Mouse (Mus musculus) kidney, embryonic 14.5 days (tissue): ENCODE measurements around the gene Gpc2. TPM values are rescaled to one million over a fixed set of nuclear protein-coding genes. Genes with fewer than 3 reads are reported as not detected.
A peak's percentile ranks its signal among the peaks of the same experiment; 100 is the strongest.

Source experiments
- ATAC-seq: fragments of 200-750 bp; cut with Nextera tagmentation; 2 replicates; pipeline ENCODE4 v1.8.0; 2017; ENCODE audit warnings: moderate number of reproducible peaks, mild to moderate bottlenecking, moderate TSS enrichment, moderate library complexity; ENCODE audit not compliant: low FRiP score, low TSS enrichment
- H3K27ac ChIP-seq: fragments of 300-500 bp; sonication (generic); 2 replicates; pipeline ENCODE4 v1.5.1; 2014; ENCODE audit warnings: low read depth, mild to moderate bottlenecking, low read length, moderate library complexity, mixed read lengths
- H3K27me3 ChIP-seq: fragments of 300-500 bp; sonication (generic); 2 replicates; pipeline ENCODE4 v1.6.1; 2014; ENCODE audit warnings: mild to moderate bottlenecking, low read length; ENCODE audit not compliant: control insufficient read depth, insufficient read depth
- H3K36me3 ChIP-seq: fragments of 300-500 bp; sonication (generic); 2 replicates; pipeline ENCODE4 v1.6.1; 2014; ENCODE audit warnings: low read length, mixed read lengths; ENCODE audit not compliant: control insufficient read depth, insufficient read depth
- H3K4me1 ChIP-seq: fragments of 300-500 bp; sonication (generic); 2 replicates; pipeline ENCODE4 v1.6.1; 2014; ENCODE audit warnings: low read length, mixed read lengths; ENCODE audit not compliant: control insufficient read depth, insufficient read depth
- H3K4me2 ChIP-seq: fragments of 300-500 bp; sonication (generic); replicated peaks from 2 replicates; pipeline ENCODE4 v1.6.1; 2014; ENCODE audit warnings: low read depth, mild to moderate bottlenecking, low read length
- H3K4me3 ChIP-seq: fragments of 300-500 bp; sonication (generic); 2 replicates; pipeline ENCODE4 v1.5.1; 2014; ENCODE audit warnings: mild to moderate bottlenecking, low read length
- H3K9ac ChIP-seq: fragments of 300-500 bp; sonication (generic); 2 replicates; pipeline ENCODE4 v1.6.1; 2014; ENCODE audit warnings: low read depth, mild to moderate bottlenecking, low read length, moderate library complexity
- H3K9me3 ChIP-seq: fragments of 300-500 bp; sonication (generic); 2 replicates; pipeline ENCODE4 v1.6.1; 2016; ENCODE audit warnings: low read length; ENCODE audit not compliant: control insufficient read depth
- WGBS: fragments of 180-500 bp; shearing (Covaris S2); extraction: QIAGEN DNeasy Blood & Tissue Kit; methylation state at CpG from one replicate; pipeline ENCODE4 v1.1.7; 2014; 5-methylcytosine and 5-hydroxymethylcytosine counted together
- polyA plus RNA-seq: library from polyadenylated mRNA; unstranded; fragments of >200 nt; fragmentation: Nextera tagmentation; extraction: Ambion mirVana; gene quantifications from 2 replicates; pipeline ENCODE4 v1.2.1, GENCODE M21; 2014

Gene Gpc2
- polyA plus RNA-seq: 5.1 and 7.9 TPM in 2 replicates

DNA sequence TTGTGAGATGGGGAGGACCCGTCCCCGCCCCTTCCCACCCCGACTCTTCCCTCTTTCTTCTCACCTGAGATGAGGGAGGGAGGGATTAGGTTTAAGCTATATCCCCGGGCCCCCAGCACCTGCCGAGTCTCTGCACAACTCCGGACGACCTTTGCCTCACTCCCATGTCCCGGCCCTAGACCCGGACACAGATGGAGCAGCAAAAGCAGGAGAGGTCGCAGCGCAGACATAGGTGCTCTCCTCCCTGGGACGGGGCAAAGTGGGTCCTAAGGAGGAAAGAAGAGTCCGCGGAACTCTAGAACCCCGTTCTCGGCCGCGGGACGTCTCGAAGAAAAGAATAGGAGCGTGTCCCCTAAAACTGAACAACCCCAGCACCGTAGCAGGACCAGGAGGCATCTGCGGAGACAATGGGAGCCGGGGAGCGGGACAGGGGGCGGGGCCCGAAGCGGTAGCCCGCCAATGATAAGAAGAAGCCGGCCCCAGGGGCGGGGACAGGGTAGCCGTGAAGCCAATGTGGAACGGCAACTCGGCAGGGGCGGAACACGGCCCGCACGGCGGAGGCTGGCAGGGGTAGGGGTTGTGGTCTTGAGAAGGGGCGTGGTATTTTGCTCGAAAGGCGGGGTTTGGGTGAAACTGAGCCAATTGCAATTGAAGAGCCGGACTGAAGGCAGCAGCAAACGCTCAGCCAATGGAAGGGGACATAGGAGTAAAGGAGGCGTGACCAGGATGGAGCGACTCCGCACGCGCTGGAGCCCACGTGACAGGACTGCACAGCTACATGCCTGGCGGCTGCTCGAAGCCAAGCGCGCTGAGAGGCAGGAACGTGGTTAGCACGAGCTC lies at the start of gene Gpc2, which contains the start of the genes Gm43720 and Stag3:
Gene Gpc2, minus strand, starts transcription at position 421 of the 840 bp plus-strand sequence.
Gene Gm43720, minus strand, starts transcription at position 374 of the 840 bp plus-strand sequence.
Gene Stag3, plus strand, starts transcription at position 656 of the 840 bp plus-strand sequence.
- H3K27ac ChIP-seq: 0 out of 2 replicates have a peak within 1 kb of the TSS, but pooled peaks have one; percentile 32
- H3K9ac ChIP-seq: peak within 1 kb of the TSS; percentile 72
- H3K4me1 ChIP-seq: peaks cover 28% of the 10 kb centered on the region
- no peaks in the 10 kb centered on the region for H3K27me3 ChIP-seq
- peak within 1 kb of the TSS; percentile 69 for H3K4me3 ChIP-seq
- peak within 1 kb of the TSS; percentile 67 for H3K4me2 ChIP-seq
- under 1% methylated on average over 56 of the region's 56 CpGs for WGBS
- peaks cover 5% of the 10 kb centered on the region; the same call in 1 of the 2 replicates for H3K9me3 ChIP-seq
- H3K36me3 ChIP-seq: peaks cover 12% of the 10 kb centered on the region
- ATAC-seq: peak; percentile 99

DNA sequence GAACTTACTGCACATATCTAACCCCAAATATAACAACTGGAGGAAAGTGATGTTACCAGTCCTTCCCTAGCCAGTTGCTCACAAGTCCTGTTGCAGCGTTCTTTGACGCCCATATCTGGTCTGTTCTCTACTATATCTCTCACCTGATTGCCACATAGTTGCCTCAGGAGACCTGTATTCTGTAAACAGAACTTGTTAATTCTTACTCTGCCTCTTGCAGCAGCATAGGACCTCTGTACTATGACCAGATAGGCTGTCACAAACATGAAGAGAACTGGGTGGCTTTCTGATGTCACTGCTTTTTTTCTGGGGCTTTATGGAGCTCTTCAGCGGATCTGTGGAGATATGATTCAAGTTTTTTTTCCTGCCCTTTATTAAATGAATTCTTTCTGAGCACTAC lies 33.0 kb upstream of the Gpc2 start:
- H3K4me1 ChIP-seq: no peaks in the 10 kb centered on the region
- 94% methylated on average over 3 of the region's 3 CpGs for WGBS
- no peak for ATAC-seq
- no peaks in the 10 kb centered on the region for H3K36me3 ChIP-seq
- H3K9ac ChIP-seq: no peak overlapping the region
- no peak overlapping the region for H3K4me2 ChIP-seq
- no peaks in the 10 kb centered on the region for H3K27me3 ChIP-seq
- no peaks in the 10 kb centered on the region for H3K9me3 ChIP-seq
- no peak overlapping the region for H3K27ac ChIP-seq
- no peak overlapping the region for H3K4me3 ChIP-seq

DNA sequence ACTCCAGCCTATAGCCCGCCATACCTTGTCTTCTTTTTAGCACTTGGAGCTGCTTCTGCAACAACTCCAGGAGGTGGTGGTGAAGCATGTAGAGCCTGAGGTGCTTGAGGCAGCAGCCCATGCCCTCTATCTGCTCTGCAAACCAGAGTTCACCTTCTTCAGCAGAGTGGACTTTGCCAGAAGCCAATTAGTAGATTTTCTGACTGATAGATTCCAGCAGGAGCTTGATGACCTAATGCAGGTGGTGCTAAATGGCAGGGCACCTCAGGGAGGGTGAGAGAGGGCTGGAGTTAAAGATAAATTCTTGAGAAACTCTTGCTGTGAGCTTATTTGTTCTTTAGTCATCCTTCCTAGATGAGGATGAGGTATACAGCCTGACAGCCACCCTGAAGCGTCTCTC lies 19.8 kb upstream of the Gpc2 start:
- Histone ChIP-seq H3K9me3 (no peaks in the 10 kb centered on the region), H3K4me2 (no peak overlapping the region), H3K9ac (no peak overlapping the region), H3K27ac (no peak overlapping the region), H3K36me3 (no peaks in the 10 kb centered on the region), H3K4me3 (no peak overlapping the region), H3K27me3 (no peaks in the 10 kb centered on the region), H3K4me1 (no peaks in the 10 kb centered on the region)
- no peak for ATAC-seq
- 83% methylated on average over 2 of the region's 2 CpGs for WGBS

DNA sequence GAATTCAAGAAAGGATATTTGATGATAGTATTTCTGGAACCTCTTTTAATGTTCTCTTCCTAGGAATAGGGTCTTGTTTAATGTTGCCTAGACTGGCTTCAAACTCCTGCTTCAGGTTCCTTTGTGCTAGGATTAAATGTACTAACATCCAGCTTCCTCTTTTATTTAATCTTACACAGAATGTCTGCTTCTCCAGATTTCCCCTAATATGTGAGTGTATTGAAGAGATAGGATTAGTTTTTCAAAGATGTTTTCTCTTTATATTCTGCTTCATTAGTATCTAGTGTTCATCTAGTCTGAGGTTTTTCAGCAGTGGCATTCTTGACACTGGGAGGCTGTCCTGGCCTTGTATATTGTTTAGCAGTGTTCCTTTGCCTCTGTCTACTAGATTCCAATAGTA lies 14.4 kb upstream of the Gpc2 start:
- ATAC-seq: no peak
- no peak overlapping the region for H3K9ac ChIP-seq
- no peaks in the 10 kb centered on the region for H3K27me3 ChIP-seq
- H3K36me3 ChIP-seq: no peaks in the 10 kb centered on the region
- no peak overlapping the region for H3K27ac ChIP-seq
- no peaks in the 10 kb centered on the region for H3K9me3 ChIP-seq
- no peak overlapping the region for H3K4me3 ChIP-seq
- no peaks in the 10 kb centered on the region for H3K4me1 ChIP-seq
- H3K4me2 ChIP-seq: no peak overlapping the region

DNA sequence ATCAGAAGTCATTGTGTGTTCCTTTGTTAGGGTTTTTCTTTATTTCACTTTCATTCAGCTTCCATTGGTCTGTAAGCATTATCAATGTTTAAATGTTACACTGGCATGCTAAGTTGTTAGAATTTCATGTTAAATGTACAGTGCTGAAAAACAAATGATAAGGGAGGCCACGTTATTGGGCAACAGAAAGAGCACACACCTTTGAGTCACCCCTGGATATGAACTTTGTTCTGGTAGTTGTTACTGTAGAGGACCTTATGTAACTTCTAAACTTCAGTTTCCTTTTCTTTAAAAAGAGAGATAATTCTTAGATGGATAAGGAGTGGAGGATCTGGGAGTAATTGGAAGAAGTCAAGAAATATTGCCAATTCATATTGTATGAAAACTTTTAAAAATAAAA lies 11.8 kb upstream of the Gpc2 start:
- Histone ChIP-seq H3K4me3 (no peak overlapping the region), H3K36me3 (no peaks in the 10 kb centered on the region), H3K4me2 (no peak overlapping the region), H3K9me3 (no peaks in the 10 kb centered on the region), H3K27ac (no peak overlapping the region), H3K27me3 (no peaks in the 10 kb centered on the region), H3K4me1 (no peaks in the 10 kb centered on the region), H3K9ac (no peak overlapping the region)
- WGBS: 80% methylated on average over 1 of the region's 1 CpGs
- ATAC-seq: no peak

DNA sequence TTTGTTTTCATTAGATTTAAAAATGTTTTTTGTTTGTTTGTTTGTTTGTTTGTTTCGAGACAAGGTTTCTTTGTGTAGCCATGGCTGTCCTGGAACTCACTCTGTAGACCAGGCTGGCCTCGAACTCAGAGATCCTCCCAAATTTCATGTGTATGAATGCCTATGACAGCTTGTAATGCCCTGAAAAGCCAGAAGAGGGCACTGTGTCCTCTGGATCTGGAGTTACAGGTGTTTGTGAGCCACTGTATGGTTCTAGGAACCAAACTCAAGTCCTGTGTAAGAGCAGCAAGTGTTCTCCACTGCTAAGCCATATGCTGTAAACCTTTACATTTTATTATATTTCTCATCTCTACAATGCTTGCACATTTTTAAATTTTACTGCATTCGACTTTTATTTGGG lies 8.1 kb upstream of the Gpc2 start:
- H3K4me1 ChIP-seq: no peaks in the 10 kb centered on the region
- ATAC-seq: no peak
- 79% methylated on average over 3 of the region's 3 CpGs for WGBS
- no peak overlapping the region for H3K4me2 ChIP-seq
- H3K36me3 ChIP-seq: no peaks in the 10 kb centered on the region
- no peak overlapping the region for H3K4me3 ChIP-seq
- H3K9me3 ChIP-seq: no peaks in the 10 kb centered on the region
- H3K27ac ChIP-seq: no peak overlapping the region
- no peak overlapping the region for H3K9ac ChIP-seq
- H3K27me3 ChIP-seq: no peaks in the 10 kb centered on the region

DNA sequence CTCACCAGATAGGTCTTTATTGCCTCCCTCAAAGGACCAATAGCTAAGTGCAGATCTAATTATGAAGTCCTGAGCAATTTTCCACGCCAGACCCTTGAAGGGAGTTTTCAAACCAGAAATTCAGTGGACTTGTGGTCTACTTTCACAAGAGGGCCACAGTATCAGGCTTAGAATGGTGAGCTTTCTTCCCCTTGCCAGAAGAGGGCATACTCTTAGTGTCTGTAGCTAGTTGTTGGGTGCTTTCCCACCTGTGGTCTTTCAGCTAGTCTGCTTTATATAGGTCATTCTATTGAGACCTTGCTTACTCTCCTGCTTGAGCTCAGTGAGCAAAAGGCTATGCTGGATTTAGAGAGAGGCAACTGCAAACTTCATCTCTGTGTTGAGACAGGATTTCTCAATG lies 3.7 kb upstream of the Gpc2 start:
- ATAC-seq: no peak
- WGBS: 74% methylated on average over 1 of the region's 1 CpGs
- Histone ChIP-seq H3K27me3 (no peaks in the 10 kb centered on the region), H3K36me3 (no peaks in the 10 kb centered on the region), H3K9ac (no peak overlapping the region), H3K9me3 (peaks cover 5% of the 10 kb centered on the region; the same call in 1 of the 2 replicates), H3K4me3 (no peak overlapping the region), H3K27ac (no peak overlapping the region), H3K4me1 (peaks cover 8% of the 10 kb centered on the region; the same call in 1 of the 2 replicates), H3K4me2 (no peak overlapping the region)

DNA sequence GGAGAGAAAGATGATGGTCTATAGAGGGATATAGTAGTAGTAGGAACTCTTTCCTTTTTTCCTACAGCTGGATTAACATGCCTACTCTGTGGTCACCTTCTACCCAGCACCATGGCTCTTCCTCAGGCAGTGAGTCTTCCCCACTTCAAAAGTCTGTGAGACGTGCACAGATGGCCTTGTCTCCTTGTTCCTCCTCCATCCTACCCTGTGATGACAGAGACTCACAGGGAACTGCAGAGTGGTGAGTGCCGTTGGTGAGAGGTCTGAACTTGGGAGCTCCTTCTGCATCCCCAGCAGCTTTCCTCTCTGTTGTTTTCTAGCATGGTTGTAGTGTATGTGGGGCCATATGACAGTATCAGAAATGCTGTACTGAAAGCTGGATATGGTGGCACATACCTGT lies 2.0 kb upstream of the Gpc2 start:
- 70% methylated on average over 2 of the region's 2 CpGs for WGBS
- Histone ChIP-seq H3K36me3 (peaks cover 7% of the 10 kb centered on the region), H3K27me3 (no peaks in the 10 kb centered on the region), H3K9me3 (peaks cover 5% of the 10 kb centered on the region; the same call in 1 of the 2 replicates), H3K9ac (no peak overlapping the region), H3K4me1 (peaks cover 11% of the 10 kb centered on the region; the same call in 1 of the 2 replicates), H3K27ac (no peak overlapping the region), H3K4me2 (no peak overlapping the region), H3K4me3 (no peak overlapping the region)
- ATAC-seq: no peak

DNA sequence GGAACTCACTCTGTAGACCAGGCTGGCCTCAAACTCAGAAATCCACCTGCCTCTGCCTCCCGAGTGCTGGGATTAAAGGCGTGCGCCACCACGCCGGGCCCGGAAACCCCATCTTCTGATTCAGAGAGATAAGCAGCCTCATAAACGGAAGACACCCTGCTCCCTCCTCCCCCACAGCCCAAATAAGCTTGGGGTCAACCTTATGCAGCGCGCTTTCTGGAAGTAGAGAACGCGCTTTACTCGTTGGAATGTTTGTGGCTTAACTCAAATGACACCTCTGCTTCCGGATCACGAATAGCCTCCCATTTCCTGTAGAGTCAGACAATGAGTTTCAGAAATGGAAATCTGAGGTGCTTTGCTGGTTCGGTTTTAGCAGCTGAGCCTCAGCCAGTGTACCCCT lies 1.0 kb upstream of the Gpc2 start:
- no peak overlapping the region for H3K9ac ChIP-seq
- no peak overlapping the region for H3K4me3 ChIP-seq
- no peak for ATAC-seq
- peaks cover 5% of the 10 kb centered on the region; the same call in 1 of the 2 replicates for H3K9me3 ChIP-seq
- no peaks in the 10 kb centered on the region for H3K27me3 ChIP-seq
- H3K27ac ChIP-seq: no peak overlapping the region
- H3K4me1 ChIP-seq: peaks cover 18% of the 10 kb centered on the region; the same call in 1 of the 2 replicates
- peaks cover 12% of the 10 kb centered on the region for H3K36me3 ChIP-seq
- H3K4me2 ChIP-seq: no peak overlapping the region
- 91% methylated on average over 15 of the region's 15 CpGs for WGBS
